Mouse (Mus musculus) hematopoietic stem cell, adult 5-6 weeks (primary cell): ENCODE measurements around the gene Krtap16-1. TPM values are rescaled to one million over a fixed set of nuclear protein-coding genes. Genes with fewer than 3 reads are reported as not detected.

ENCODE experiments used
- ATAC-seq, 2 experiments: fragments of 125-278 bp in 1 of 2; replicated peaks in 1 of 2; 2 replicates each; pipeline ENCODE4 v1.8.0; 2016 to 2017; ENCODE audit warnings: inconsistent platforms in 2 of 2, mild to moderate bottlenecking in 2 of 2, moderate number of reproducible peaks in 2 of 2, low read depth in 1 of 2, moderate TSS enrichment in 1 of 2; ENCODE audit not compliant: low FRiP score in 2 of 2, poor library complexity in 2 of 2, severe bottlenecking in 2 of 2, insufficient read depth in 1 of 2, low TSS enrichment in 1 of 2
- total RNA-seq: library from RNA; stranded (forward); fragments of 172-1452, 232-1000 nt; gene quantifications from 2 replicates; pipeline ENCODE4 v1.2.3, GENCODE M21; 2017

Krtap16-1 gene
- total RNA-seq, 1 experiment from 2014 or later, result not detected

DNA sequence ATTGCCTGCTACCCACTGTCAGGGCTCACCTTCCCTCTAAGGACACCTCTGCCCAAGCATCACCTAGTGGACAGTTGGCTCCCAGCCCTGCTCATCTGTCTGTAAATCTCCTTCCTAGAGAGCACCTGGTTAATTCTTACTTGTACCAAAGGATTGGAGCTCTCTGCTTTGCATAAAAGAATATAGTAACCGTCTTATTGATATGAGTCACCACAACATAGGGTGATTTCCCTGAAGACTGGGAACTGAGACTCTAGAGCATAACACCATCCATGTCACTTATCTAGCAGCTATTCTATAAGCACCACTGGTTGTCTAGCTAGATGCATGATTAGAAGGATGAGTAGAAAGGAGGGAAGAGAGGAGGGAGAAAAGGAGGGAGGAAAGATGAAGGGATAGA is 3.0 kb downstream of the Krtap16-1 start:
- no peak for ATAC-seq

DNA sequence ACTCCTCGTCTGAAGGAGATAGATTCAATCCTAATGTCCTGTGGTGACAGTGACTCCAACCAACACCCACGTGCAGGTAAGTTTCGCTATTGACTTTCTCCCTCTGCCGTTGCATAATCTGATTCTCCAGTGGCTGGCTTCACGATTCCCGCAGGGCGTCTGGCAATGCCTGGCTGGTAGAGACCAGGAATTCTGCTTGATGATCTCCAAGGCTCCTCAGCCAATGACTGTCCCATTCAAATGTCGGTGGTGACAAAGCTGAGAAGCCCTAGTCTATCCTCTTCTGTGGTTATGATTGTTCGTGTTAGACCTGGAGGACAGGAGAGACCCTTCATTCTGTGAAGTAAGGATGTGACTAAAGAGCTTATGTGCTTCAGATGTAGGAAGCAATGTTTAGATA is 3.7 kb downstream of the Krtap16-1 start:
- no peak for ATAC-seq

DNA sequence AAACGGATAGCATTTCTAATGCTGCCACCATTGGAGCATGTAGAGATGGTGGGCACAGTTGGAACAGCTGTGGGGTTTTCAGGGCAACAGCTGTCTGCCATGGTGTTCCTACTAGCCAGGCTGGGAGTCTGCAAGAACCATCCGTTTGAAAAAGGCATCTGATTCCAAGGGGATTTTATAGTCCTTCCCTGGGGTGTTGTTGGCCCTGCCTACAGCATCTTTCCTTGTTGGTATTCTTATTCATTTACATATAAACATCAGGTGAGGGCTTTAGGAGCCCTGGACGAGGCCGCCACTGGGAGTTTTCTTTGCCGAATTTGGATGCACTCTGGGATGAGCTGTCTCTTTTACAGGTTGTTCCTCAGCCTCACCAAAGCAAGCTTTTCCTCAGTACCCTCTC is 7.4 kb downstream of the Krtap16-1 start, which contains the start of gene Krtap29-1:
Gene Krtap29-1, minus strand, starts transcription at position 101 of the 400 bp plus-strand sequence.
- no peak for ATAC-seq

DNA sequence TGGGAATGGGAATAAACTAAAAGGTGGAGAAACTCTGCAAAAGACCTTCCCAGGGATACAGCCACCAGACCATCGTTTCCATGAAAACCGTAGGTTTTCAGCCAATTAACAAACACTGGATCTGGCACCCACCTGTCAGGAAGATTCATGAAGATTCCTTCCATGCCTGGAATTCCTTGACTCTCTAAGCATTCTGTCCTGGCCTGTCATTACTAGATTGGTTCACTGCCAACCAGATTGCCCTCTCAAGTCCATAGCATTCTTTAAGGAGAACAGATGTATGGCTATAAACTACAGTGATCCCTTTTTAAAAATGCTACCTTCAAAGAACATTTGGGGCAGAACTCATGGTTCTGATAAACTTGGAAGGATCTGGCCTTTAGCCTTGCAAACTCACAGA is 20.4 kb downstream of the Krtap16-1 start:
- no peak for ATAC-seq

DNA sequence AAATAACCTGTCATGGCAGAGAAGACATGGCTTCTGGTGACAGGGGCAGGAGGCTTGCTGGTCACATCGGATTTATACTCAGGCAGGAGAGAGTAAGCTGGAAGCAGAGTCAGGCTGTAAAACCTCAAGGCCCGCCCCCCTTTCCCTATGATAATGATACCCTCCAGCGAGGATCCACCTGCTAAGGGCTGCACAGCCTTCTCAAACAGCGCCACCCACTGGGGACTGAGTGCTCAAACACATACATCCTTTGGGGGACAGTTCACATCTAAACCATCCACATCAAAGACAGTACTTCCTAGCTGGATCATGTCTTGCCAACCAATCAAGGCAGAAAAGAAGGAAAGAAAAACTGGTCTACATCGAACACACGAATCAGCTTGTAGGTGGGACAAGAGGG is 22.2 kb downstream of the Krtap16-1 start:
- no peak for ATAC-seq

DNA sequence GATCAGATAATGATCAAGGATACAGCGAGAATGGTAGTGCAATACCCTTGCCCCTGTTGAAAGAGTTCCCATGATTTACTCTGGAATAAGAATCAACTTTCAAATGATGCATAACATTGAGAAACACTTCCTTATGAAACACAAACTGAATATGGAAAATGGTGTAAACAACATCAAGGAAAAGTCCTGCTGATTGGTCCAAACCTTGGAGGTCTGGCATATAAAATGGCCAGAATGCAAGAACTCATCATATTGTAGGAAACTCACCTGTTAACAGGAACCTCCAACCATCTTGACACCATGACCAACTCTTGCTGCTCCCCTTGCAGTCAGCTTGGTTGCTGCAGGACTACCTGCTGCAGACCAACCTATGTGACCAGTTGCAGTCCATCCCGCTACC is 38.2 kb downstream of the Krtap16-1 start, which contains the start of gene Krtap9-5:
Gene Krtap9-5, plus strand, starts transcription at position 301 of the 400 bp plus-strand sequence.
- no peak for ATAC-seq

DNA sequence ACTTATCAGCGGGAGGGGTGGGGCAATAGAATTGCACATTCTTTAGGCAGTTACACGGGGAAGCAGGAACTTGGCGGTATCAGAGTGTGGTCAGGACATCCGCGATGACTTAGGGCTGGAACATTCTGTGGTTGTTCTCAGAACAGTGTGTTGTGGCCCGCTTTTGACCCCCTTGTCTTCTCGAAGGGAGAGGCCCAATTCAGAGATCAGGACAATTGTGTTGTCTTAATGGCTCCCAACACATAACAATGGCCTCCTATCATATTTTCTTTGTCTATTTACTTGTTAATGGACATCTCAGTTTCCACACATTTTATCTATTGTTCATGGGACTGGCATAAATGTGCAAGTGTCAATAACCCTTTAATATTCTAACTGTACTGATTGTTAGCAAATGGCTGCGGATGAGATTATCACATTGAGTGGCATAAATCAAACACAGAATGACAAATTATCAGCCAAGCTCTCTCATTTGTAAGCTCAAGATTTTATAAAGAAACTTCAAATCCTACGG is 48.6 kb downstream of the Krtap16-1 start:
- ATAC-seq, result no peak

DNA sequence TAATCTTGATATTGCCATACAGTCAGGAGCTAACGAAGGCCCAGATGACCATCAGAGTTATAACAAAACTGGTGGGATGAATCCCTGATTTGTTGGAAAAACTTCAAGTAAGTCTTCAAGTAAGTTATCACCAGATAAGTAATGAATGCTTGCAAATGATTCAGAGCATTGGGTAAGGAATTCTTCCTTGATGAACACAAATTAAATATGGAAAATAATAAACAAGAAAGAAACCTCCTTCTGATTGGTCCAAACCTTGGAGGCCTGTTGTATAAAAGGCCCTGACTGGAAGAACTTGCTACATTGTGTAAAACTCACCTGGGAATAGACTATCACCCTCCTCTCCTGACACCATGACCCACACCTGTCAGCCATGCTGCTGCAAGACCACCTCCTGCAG is 50.4 kb downstream of the Krtap16-1 start, which contains the start of gene Krtap31-2:
Gene Krtap31-2, plus strand, starts transcription at position 301 of the 400 bp plus-strand sequence.
- no peak for ATAC-seq

Other genes with a start within 250 kb of the Krtap16-1 start
- gene Gm11595, start 213.7 kb downstream of the Krtap16-1 start, total RNA-seq, result not detected in 2 replicates
- not detected in 2 replicates for gene Krtap4-8, start 205.9 kb downstream of the Krtap16-1 start, total RNA-seq
- not detected in 2 replicates for gene Krtap4-9, start 201.4 kb downstream of the Krtap16-1 start, total RNA-seq
- not detected in 2 replicates for gene Gm11596, start 193.1 kb downstream of the Krtap16-1 start, total RNA-seq
- gene Gm11569, start 187.7 kb downstream of the Krtap16-1 start, total RNA-seq, result not detected in 2 replicates
- gene Gm11554, start 182.2 kb downstream of the Krtap16-1 start, total RNA-seq, result not detected in 2 replicates
- not detected in 2 replicates for gene Krtap4-13, start 176.7 kb downstream of the Krtap16-1 start, total RNA-seq
- gene Gm11564, start 170.9 kb downstream of the Krtap16-1 start, total RNA-seq, result not detected in 2 replicates
- gene 2300003K06Rik, start 148.5 kb downstream of the Krtap16-1 start, total RNA-seq, result not detected in 2 replicates
- not detected in 2 replicates for gene Krtap4-16, start 135.0 kb downstream of the Krtap16-1 start, total RNA-seq
- not detected in 2 replicates for gene Gm11568, start 128.7 kb downstream of the Krtap16-1 start, total RNA-seq
- not detected in 2 replicates for gene Gm11559, start 122.1 kb downstream of the Krtap16-1 start, total RNA-seq
- not detected in 2 replicates for gene Krtap9-1, start 113.2 kb downstream of the Krtap16-1 start, total RNA-seq
- gene Gm11567, start 107.4 kb downstream of the Krtap16-1 start, total RNA-seq, result not detected in 2 replicates
- gene Krtap31-1, start 78.7 kb downstream of the Krtap16-1 start, total RNA-seq, result not detected in 2 replicates
- gene Gm11565, start 71.8 kb downstream of the Krtap16-1 start, total RNA-seq, result not detected in 2 replicates
- not detected in 2 replicates for gene Krtap31-2, start 50.3 kb downstream of the Krtap16-1 start, total RNA-seq
- not detected in 2 replicates for gene Krtap9-5, start 38.1 kb downstream of the Krtap16-1 start, total RNA-seq
- not detected in 2 replicates for gene Krtap29-1, start 7.5 kb downstream of the Krtap16-1 start, total RNA-seq
- not detected in 2 replicates for gene Krtap17-1, start 7.4 kb upstream of the Krtap16-1 start, total RNA-seq
- gene Krt33a, start 29.6 kb upstream of the Krtap16-1 start, total RNA-seq, result not detected in 2 replicates
- not detected in 2 replicates for gene Krt33b, start 43.3 kb upstream of the Krtap16-1 start, total RNA-seq
- not detected in 2 replicates for gene Krt34, start 55.0 kb upstream of the Krtap16-1 start, total RNA-seq
- not detected in 2 replicates for gene Krt31, start 64.0 kb upstream of the Krtap16-1 start, total RNA-seq
- gene Krt32, start 101.6 kb upstream of the Krtap16-1 start, total RNA-seq, result not detected in 2 replicates
- gene Krt35, start 109.6 kb upstream of the Krtap16-1 start, total RNA-seq, result not detected in 2 replicates
- not detected in 2 replicates for gene Krt36, start 119.0 kb upstream of the Krtap16-1 start, total RNA-seq
- gene Krt13, start 135.0 kb upstream of the Krtap16-1 start, total RNA-seq, result not detected in 2 replicates
- gene Krt15, start 149.3 kb upstream of the Krtap16-1 start, total RNA-seq, result not detected in 2 replicates
- not detected in 2 replicates for gene Krt19, start 162.1 kb upstream of the Krtap16-1 start, total RNA-seq
- gene Krt9, start 206.6 kb upstream of the Krtap16-1 start, total RNA-seq, result not detected in 2 replicates
- gene Krt14, start 221.0 kb upstream of the Krtap16-1 start, total RNA-seq, result not detected in 2 replicates